In the genomic region with DNA sequence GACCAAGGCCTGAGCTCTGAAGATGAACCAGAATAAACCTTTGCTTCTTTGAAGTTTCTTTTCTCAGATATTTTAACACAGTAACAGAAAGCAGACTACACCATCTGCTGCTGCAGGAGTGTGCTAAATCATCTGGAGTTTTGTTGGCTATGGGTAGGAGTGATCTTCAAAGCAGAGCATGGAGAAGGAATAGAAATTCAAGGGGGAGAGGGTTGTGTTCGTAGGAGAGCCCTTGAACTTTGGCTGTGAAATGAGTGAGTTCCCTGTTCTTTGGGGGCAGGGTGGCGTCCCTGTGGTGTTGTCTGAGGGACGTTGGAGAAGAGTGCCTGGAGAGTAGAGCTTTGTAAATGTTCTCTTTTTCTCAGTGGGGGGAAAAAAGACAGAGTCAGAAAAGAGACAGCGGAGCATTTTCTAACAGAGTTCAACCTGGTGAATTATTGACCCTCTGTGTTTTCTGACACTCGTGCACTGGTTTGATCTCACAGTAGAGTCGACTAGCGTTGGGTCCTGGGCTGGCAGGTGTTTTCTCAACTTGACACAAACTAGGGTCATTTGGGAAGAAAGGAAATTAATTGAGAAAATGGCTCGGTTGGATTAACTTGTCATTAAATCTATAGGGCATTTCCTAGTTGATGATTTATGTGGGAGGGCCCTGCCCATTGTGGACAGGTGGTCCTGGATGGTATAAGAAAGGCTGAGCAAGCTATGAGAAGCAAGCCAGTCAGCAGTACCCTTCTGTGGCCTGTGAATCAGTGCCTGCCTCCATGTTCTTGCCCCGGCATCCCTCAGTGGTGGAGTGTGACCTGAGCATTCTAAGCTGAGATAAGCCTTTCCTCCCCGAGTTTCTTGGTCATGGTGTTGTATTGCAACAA, we compare ENCODE assay signal across 14 mouse cellular contexts. TPM values are rescaled to one million over a fixed set of nuclear protein-coding genes. Genes with fewer than 3 reads are reported as not detected.
DNase-seq lines count a peak whose midpoint lies in the region; ATAC-seq lines count a peak whose summit lies in the region.
"Had no signal": no experiment of that assay in that cellular context is flagged by ENCODE, and none has a peak within 500 bp of the region (broad histone marks: within the 10 kb centered on the region; RNA-seq: fewer than 3 reads in every experiment).

No protein-coding gene starts in this region.

- H3K9ac ChIP-seq in midbrain, embryonic 11.5 days (ENCODE audit: low read length), result no peak overlapping the region
- H3K9ac ChIP-seq: embryonic facial prominence, embryonic 15.5 days; midbrain, embryonic 15.5 days; stomach, embryonic 15.5 days had no signal

- no peaks in the 10 kb centered on the region for H3K27me3 ChIP-seq in midbrain, embryonic 11.5 days (ENCODE audit: control insufficient read depth, insufficient read depth, low read length)
- H3K27me3 ChIP-seq: embryonic facial prominence, embryonic 15.5 days; midbrain, embryonic 15.5 days; stomach, embryonic 15.5 days had no signal

- no peaks in the 10 kb centered on the region for H3K36me3 ChIP-seq in midbrain, embryonic 11.5 days (ENCODE audit: control insufficient read depth, insufficient read depth, low read length)
- H3K36me3 ChIP-seq: embryonic facial prominence, embryonic 15.5 days; midbrain, embryonic 15.5 days; stomach, embryonic 15.5 days had no signal

- H3K4me1 ChIP-seq in midbrain, embryonic 11.5 days (ENCODE audit: control insufficient read depth, insufficient read depth, low read length), result peaks cover 9% of the 10 kb centered on the region

- no peaks in the 10 kb centered on the region for H3K9me3 ChIP-seq in midbrain, embryonic 11.5 days (ENCODE audit: control insufficient read depth, low read length)
- H3K9me3 ChIP-seq: embryonic facial prominence, embryonic 15.5 days; midbrain, embryonic 15.5 days; stomach, embryonic 15.5 days had no signal

- H3K4me3 ChIP-seq in midbrain, embryonic 11.5 days (ENCODE audit: low read depth, low read length), result no peak overlapping the region
- H3K4me3 ChIP-seq: embryonic facial prominence, embryonic 15.5 days; heart, adult 2 months; midbrain, embryonic 15.5 days; stomach, embryonic 15.5 days had no signal

- no peak overlapping the region for H3K27ac ChIP-seq in midbrain, embryonic 11.5 days (ENCODE audit: low read depth, low read length)
- H3K27ac ChIP-seq: embryonic facial prominence, embryonic 15.5 days; heart, adult 2 months; midbrain, embryonic 15.5 days; stomach, embryonic 15.5 days had no signal

- ATAC-seq in frontal cortex, adult (ENCODE audit: low TSS enrichment), result peak; percentile 83
- no peak for ATAC-seq in midbrain, embryonic 11.5 days (ENCODE audit: low FRiP score)
- ATAC-seq: midbrain, embryonic 15.5 days had no signal

- no peak overlapping the region for H3K4me2 ChIP-seq in midbrain, embryonic 11.5 days
- H3K4me2 ChIP-seq: embryonic facial prominence, embryonic 15.5 days; midbrain, embryonic 15.5 days; stomach, embryonic 15.5 days had no signal

- no peak for DNase-seq in frontal cortex, postnatal 10 days (ENCODE audit: low spot score in 2 of 2)
- DNase-seq in right cerebral cortex, adult 18-20 months, result peak; percentile 68
- DNase-seq in right cerebral cortex, postnatal 14 days, result no peak
- DNase-seq in kidney, postnatal 4 days, result peak; percentile 14 to 30
- DNase-seq in telencephalon, adult 2 months (ENCODE audit: low read depth, low spot score), result peak; percentile 86
- DNase-seq in thymus, postnatal 10 days (ENCODE audit: low spot score in 2 of 2), result no peak
- DNase-seq in midbrain, embryonic 11.5 days (ENCODE audit: low spot score, missing footprints), result no peak
- DNase-seq: cerebellum, adult 11 months; heart, adult 2 months; lung, adult 18-20 months had no signal

- 72% methylated on average over 10 of the region's 10 CpGs for WGBS in midbrain, embryonic 11.5 days

RNA-seq across cellular contexts. Expression of a gene that starts 57.8 kb away (rescaled TPM):
- 30.2 and 33.6 TPM in 2 replicates for polyA plus RNA-seq in midbrain, embryonic 11.5 days (2014; fragmentation: Nextera tagmentation; extraction: Ambion mirVana)

Comparison
In these comparisons a context has a peak if more than half of its experiments do, and no peak if none do; other contexts are left out.
1. DNase-seq: peak in right cerebral cortex, adult 18-20 months (single experiment), kidney, postnatal 4 days (2 of 2) and telencephalon, adult 2 months (single experiment); none in frontal cortex, postnatal 10 days (0 of 2), right cerebral cortex, postnatal 14 days (single experiment), thymus, postnatal 10 days (0 of 2) and midbrain, embryonic 11.5 days (single experiment).